Mouse (Mus musculus): Measurements from ENCODE around the gene Kcnn3.

Kcnn3 gene

GRCm38 (mm10) chr3:89520618-89521502, 896 bp downstream of the Kcnn3 start:
- DNase-seq = peak; percentile 64

GRCm38 (mm10) chr3:89521503-89521854, 1.5 kb downstream of the Kcnn3 start:
- no peak for DNase-seq

DNA sequence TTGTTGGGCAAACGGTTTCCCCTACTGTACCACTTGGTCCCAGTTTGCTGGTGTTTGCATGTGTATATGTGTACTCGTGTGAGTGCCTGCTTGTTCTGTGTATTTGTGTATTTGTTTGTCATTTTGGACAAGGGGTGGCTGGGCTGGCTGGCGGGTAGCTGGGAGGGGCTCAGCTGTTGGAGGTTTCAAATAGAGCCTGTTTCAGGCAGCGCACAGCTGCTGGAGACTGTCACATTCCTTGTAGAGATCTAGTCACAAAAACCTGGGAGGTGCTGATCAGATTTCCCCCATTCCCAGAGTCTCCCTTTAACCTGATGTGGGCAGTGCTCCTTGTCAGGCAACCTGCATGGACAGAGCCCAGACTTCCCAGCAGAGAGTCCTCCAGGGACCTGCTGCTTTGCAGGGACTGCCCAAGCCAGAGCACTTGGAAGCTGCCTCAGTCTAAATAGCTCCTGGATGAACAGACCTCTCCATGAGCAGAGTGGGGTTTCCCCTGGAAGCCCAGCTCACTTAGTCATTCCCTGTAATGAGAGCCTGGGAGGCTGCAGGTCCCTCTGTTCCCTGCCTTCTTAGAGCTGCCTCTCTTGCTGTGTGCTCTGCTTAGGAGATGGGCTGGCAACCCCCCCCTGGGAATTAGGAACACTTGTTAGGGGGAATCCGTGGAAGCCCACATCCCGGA, 2.6 kb downstream of the Kcnn3 start:
- DNase-seq = no peak

GRCm38 (mm10) chr3:89526298-89527090, 6.5 kb downstream of the Kcnn3 start:
- no peak for DNase-seq

DNA sequence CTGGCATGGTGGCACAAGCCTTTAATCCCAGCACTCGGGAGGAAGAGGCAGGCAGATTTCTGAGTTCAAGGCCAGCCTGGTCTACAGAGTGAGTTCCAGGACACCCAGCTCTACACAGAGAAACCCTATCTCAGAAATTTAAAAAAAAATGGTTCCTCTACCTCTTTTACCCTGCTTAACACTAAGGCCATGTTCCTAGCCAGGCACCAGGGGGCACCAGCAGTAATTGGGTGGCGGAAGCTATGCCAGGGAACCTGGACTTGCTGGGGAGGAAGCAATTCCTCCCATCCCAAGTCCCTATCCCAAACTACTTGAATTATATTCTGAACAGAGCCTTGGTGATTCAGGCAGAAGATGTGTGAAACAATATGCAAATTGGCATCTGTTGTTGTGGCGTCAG, 9.8 kb downstream of the Kcnn3 start:
- DNase-seq = no peak

DNA sequence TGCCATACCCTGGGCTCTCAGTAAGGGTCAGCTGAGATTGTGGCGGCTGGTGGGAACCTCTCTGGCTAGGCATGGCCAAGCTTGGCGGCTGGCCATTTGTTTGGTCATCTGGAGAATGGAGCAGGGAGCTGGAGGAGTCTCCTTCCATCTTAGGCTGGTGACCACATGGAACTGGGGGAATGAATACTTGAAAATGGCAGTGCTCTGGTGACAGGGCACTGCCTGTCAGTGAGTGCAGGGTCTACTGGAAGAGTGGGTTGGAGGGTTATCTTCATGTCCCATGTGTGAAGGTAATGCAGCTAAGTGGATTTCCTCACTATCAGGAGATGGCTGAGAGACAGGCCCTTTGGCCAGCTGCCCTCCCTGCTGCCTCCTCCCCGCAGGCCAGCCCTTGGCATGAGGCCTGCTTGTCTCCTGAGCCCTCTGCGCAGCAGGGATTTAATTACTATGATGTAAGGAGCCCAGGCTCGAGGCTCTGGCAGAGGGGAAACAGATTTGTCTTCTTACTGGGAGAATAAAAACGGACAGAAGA, 14.7 kb downstream of the Kcnn3 start:
- DNase-seq = peak; percentile 70

GRCm38 (mm10) chr3:89535147-89535546, 15.2 kb downstream of the Kcnn3 start:
- DNase-seq = no peak

DNA sequence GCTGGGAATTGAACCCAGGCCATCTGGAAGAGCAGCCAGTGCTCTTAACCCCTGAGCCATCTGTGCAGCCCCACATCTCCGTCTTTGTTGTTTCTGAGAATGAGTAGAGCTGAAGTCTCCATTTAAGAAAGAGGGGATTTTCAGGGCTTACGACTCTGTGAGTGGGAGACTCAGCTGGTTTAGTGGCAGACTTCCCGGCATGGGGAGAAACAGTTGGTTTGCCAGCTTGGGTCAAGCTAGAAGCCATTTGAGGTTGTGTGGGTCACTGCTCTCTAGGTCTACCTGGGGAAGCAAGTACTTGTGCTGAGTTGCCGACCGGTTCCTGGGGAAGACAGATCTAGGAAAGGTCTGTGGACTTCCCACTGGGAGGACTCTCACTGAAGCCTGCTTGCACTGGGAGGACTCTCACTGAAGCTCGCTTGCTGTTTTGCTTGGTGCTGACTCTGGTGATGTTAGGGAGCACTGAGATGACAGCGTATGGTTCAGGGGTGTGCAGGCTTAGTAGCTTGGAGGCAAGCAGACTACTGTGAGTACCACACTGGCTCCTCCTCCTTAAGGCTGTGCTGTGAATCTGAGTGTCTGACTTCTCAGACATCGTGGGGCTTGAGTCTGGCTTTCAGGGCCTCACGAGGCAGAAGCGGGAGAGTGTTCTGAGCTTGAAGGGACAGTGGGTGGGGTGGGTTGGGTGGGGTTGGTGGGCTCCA, 19.2 kb downstream of the Kcnn3 start:
- DNase-seq = no peak

- no peak for DNase-seq
Measured at GRCm38 (mm10) chr3:89539740-89540370, 19.9 kb downstream of the Kcnn3 start.

DNA sequence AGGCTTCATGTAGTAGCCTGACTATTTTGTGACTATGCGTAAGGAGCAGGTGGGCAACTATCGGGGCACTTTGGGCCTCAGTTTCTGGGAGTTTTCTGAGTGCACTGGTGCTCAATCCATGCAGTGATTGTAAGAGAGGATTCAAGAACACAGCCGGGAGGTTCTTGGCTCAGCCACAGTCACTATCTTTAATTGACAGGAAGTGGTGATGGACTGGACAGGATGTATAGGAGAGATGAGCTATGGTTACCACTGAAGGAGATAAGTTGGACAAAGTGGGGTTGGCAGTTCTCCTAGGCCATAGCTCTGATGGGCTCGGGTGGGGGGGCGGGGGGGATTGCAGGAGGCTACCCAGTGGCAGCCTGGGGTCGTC, 20.4 kb downstream of the Kcnn3 start:
- no peak for DNase-seq

DNA sequence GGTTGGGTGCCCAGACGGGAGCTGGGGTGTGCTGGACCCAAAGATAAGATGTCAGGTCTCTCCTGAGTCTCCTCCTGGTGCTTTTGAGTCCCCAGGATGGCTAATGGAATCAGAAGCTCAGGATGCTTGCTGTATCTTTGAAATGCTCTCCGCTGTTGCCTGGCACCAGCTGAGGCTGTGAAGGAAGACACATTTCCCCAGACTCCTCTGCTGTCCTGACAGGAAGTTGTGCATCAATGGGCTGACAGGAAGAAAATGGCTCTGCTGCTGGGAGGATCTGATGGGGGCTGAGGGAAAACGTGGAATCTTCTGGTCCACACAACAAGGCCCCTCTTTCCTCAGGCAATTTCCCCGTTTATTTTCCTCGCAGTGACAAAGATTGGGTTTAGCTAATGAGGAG, 27.0 kb downstream of the Kcnn3 start:
- peak; percentile 26 for DNase-seq

DNA sequence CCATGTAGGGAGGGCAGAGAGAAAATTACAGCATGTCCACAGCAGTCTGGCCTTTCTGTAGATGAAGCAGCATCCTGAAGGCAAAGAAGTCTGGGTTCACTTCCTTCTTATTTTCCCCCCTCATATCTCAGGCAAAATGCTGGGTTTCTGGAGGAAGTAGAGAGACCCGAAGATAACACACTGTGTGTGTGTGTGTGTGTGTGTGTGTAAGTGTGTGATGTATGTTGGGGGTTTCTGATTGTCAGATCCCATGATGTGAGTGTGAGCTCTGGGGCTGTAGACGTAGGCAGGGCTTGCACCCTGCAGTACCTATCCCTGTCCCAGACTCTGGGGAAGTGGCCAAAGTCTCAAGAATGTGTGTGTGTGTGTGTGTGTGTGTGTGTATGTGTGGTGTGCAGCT, 28.8 kb downstream of the Kcnn3 start:
- DNase-seq = no peak

GRCm38 (mm10) chr3:89549488-89549887, 29.5 kb downstream of the Kcnn3 start:
- peak; percentile 35 for DNase-seq

GRCm38 (mm10) chr3:89551880-89552279, 31.9 kb downstream of the Kcnn3 start:
- DNase-seq = no peak

- DNase-seq = no peak
Measured at GRCm38 (mm10) chr3:89553432-89553831, 33.5 kb downstream of the Kcnn3 start.

DNA sequence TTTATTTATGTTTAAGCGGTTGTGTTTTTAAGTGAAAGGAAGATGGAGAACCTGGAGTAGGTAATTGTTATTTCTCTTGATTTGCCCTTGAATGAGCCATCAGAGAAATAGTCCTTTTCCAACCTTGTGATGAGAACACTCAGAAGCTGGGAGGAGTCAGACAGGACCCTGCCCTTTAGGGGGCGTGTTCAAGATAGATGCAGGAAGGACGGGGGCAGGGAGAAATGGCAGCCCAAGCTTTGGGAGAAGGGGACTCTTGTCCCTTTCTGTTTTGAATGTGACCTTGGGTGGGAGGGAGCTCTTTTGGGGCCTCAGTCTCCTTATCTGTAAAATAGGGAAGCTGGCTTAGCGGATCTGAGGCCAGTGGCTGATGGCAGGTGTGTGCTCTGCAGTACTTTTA, 34.0 kb downstream of the Kcnn3 start:
- DNase-seq = no peak

- DNase-seq = no peak
Measured at GRCm38 (mm10) chr3:89554587-89554986, 34.6 kb downstream of the Kcnn3 start.

DNA sequence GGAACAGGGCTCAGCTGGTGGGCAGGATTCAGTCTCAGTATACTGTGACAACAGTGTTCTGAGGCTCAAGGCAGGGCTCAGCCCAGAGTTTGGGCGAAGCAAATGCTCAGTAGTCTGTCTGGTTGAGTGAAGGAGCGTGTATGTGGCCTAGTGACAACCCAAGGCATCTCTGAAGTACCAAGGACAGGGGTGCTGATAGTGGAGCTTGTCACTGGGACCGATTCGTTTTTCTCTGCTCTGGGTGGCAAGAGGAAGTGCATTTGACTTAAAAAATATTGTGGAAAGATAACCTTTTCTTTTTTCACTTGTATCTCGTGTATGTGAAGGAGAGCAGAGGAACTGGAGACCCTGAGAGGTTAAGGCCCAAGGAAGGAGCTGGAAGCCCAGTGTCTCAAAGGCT, 37.8 kb downstream of the Kcnn3 start:
- DNase-seq = no peak

DNA sequence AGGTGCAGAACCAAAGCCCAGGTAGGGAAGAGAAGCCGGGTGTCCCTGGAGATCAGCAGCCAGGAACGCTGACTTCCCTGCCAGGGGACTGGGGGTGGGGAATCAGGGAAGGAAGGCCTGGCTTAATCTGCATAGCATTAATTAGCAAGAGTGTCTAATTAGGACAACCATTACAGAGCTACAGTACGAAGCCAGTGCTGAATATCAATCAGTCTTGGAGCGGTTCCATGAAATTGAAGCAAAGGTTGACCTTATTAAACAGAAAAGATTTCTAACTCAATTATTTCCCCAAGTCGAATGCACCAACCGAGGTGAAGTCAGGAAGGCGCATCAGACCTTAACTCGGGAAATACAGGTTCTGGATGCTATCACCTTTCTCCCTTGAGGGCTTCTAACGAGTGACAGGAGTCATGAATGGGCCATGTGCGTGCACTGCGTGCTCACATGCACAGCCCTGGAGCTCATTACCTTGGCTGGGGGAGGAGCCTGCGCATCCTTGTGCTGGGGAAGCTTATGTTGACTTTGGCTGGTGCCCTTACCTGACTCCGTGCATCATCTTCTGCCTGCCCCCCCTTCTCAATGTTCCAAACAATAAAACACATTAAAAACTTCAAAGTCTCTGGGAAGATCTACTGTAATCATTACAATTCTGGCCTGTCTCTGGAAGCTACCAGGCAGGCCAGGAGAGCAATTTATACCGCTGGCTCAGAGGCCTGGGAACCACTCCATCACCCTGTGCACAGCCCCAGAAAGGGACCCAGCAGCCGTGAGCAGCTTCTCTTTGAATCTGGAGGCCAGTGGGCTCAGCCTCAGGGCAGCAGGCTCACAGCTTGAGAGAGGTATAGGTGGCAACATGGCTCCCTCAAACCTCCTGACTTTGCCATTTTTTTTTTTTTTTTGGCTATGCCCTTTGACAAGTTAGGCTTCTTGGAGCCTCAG, 39.3 kb downstream of the Kcnn3 start:
- no peak for DNase-seq

DNA sequence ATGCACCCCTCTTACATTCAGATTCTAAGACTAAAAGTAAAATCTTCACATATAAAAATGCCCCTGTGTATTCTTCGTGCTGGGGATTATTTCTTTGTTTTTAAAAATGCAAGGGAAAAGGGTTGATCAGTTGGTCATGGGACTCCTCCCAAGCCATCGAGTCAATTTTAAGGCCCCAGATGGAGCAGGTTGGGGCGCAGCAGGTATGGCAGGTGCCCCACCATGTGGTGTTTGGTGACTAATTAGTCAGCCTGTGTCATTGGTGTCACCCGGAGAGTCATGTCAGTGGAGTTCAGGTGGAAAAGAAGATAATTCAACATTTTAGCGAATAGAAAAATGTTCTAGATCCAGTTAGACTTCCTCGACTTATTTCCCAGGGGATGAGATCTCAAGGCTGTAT, 41.4 kb downstream of the Kcnn3 start:
- DNase-seq = no peak

DNA sequence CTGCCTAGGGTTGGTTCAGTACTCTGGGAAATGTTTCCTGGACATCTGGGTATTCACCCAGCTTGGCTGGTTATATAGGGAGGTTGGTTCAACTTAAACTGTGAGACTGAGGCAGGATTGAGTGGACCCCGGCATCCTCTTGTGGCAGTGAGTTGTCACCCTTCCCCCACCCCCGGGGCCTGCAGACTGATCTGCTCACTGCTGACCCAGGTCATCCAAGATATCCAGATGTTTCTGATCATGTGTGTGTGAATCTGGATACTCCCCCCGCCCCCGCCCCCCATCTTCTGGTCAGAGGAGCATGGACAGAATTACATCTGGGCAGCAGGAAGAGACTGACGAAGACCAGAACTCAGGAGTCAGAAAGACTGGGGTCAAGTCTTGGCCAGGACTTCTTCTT, 45.4 kb downstream of the Kcnn3 start:
- peak; percentile 29 for DNase-seq
